Mouse (Mus musculus) heart, adult 2 months (tissue): ENCODE measurements around the gene Cox20.

Source experiments
- CTCF ChIP-seq: fragments of 200-600 bp; IDR thresholded peaks from 2 replicates; pipeline ENCODE4 v1.8.1; 2022; ENCODE audit warnings: antibody characterized with exemption, mild to moderate bottlenecking, moderate library complexity
- POLR2A ChIP-seq: fragments of 200-500 bp; IDR thresholded peaks from 2 replicates; pipeline ENCODE4 v1.6.1; 2011; ENCODE audit warnings: mild to moderate bottlenecking, low read depth, low read length, control low read depth; ENCODE audit not compliant: insufficient read depth

DNA sequence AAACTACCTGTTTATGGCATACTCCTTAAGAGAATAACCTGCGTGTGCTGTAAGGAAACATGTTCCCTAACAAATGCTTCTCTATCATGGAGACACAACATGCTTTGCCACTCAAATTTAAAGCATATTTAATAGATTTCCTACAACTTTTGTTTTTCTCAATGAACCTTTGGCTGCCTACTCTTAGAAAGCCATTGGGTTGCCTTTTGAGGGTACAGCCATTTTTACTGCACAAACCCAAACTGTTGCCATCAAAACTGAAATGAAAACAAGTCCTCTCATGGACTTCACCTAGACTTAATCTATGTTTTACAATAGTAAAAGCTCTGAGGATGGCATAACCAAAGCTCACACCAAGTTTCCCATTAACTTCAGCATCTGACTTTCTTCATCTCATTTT, 5.6 kb downstream of the Cox20 start:
- TF ChIP-seq CTCF: no peak
- no peak for TF ChIP-seq POLR2A
